Mouse (Mus musculus): ENCODE data around the gene Trp53.

Gene Trp53

DNA sequence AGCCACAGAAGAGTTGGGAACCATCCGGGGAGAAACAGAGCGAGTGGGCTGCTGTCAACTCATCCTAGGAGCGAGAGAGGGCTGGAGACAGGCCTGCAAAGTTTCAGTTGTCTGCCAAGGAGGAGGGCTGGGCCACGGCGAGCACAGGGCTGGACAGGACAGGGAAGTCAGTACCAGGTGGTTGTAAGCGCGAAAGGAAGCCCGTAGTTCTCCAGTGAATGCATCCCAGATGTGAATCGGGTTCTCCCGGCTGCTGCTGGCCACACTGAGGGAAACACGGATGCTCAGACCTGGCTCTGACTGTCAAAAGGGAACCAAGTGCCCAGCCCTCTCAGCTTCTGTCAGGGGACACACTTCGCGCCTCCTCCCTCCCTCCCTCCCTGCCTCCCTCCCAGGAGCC lies 16.8 kb upstream of the Trp53 start:
- DNase-seq = no peak

DNA sequence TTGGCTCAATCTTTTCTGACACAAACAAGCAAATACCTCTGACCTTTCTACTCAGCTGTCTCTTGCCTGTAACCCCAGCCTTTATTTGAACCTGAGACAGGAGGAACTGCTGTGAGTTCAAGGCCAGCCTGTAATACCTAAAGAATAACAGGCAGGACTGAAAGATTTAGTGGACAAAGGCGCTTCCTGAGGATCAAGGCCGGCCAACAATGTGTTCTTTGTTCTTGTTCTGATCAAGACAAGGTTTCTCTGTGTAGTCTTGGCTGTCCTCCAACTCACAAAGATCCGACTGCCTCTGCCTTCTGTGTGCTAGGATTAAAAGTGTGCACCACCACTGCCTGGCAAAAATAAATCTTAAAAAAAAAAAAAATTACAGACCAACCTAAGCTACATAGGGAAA lies 15.8 kb upstream of the Trp53 start:
- no peak for DNase-seq

DNA sequence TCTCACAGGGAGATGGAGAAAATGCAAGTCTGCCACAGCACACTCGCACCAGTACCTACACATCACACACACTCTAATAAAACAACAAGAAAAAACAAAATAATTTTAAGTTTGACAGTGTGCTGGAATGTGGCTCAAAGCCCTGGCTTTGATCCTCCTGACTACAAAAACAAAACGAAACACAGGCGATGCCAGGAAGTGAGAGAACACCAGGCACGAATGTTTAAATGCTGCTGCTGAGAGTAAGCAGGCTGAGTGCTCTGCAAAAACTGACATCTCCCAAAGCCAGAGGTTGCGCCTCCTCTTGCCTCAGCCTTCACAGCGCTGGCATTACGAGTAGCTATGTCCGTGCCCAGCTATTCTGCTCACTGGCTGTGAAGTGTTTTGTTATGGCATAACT lies 15.0 kb upstream of the Trp53 start:
- no peak for DNase-seq

DNA sequence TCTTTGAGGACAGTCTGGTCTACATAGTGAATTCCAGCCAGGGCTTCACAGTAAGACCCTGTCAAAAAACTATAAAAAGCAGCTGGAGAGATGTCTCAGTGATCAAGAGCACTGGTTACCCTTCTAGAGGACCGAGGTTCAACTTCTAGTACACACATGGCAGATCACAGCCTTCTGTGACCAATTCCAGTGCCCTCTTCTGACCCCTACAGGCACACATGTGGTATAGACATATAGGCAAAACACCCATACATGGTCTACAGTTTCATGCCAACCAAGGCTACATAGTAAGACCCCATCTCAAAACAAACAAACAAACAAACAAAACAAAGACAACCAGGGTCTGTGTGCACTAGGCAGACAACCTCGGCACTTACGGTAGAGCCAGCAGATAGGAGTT lies 4.9 kb upstream of the Trp53 start:
- no peak for DNase-seq

DNA sequence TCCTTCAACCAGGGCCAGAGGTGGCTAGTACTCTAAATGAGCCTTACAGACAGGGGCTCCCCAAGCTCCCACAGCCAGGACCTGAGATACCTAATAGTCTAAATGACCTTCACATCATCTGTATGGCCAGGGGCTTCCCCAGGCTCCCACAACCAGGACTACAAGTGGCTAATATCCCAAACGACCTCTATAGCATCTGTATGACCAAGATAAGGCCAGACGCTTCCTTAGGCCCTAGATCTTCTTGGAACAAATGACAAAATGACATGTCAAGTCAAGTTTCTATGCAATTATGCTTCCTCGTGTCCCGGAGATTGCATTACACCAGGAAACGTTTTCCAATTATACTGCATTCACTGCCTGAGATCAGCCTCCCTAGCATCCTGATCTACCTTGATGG lies 3.9 kb upstream of the Trp53 start:
- no peak for DNase-seq

DNA sequence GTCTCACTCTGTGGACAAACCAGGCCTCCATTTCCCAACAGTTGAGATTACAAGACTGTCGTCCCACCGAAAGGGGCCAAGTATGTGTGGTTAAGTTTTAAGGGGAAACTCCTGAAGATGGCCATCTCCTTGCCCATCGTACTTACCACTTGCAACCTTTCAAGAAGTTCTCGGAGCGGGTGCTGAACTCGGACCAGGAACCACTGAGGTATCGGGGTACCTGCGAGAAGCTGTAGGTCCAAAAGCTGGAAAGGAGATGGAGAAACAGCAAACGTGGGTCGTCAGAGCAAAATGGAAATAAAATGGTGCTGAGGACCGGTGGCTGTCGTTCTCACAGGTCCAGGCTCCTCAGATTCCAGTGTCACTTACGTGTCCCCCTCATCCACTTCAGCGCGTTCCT lies 1.9 kb upstream of the Trp53 start:
- no peak for DNase-seq

DNA sequence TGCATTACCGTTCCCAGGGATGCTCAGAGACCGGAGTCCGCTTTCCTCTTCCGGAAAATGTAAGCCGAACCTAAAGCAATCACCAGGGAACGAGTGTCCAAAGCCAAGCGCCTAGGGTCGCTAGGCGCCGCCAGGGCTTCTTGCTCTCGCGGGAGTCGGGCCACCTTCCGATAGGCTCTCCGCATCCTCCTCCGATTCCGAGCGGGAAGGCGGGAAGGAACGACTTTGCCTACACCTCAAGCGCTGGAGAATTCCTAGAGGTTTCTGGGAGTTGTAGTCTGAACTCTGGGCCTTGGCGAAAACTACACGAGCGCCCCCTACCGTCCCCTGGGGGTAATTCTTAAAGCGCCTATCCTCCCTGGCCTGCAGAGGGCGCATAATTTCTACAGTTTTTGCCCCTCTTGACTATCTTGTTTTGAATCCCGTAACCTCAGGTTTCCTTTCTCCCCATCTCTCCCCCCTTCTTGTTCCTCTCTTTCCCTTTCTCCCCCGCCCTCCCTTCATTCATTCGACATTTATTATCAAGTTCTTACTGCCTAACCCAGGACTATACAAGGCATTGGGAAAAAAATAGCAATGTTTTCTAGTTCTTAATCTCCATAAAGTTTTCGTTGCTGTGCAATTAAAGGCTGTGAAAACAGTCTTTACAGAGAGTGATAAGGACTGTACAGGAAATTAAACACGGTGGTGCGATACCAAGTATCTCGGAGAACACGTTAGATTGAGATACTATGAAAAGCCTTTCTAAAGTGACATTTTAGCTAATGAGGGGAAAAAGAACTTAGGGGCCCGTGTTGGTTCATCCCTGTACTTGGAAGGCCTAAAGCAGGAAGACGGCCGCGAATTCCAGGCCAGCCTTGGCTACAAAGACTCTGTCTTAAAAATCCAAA lies 786 bp upstream of the Trp53 start:
- DNase-seq = peak; percentile 93

DNA sequence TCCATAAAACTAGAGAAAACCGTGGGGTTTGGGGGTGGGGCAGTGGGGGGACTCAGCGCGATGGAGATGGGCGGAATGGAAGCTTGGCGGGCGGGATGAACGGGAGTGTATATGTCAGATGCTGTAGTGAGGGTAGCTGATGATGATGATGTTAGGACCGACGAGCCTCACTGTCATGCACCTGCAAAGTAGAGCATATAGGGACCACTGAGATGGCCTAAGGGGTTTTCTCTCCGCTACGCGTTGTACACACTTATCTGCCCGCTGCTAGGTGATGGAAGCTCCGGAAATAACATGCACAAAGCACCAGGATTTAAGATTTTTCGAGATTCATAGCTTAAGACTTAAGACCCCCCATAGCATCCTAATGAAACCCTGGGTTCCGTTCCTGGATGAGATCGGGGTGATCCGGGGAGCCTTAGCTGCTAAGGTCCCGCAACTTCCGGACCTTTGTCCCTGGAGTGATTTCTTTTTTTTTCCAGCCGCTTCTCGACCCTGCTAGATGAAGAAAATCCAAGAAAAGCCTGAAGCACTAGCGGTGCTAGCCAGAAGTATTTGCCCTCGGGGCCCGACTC lies 500 bp downstream of the Trp53 start:
- no peak for DNase-seq

DNA sequence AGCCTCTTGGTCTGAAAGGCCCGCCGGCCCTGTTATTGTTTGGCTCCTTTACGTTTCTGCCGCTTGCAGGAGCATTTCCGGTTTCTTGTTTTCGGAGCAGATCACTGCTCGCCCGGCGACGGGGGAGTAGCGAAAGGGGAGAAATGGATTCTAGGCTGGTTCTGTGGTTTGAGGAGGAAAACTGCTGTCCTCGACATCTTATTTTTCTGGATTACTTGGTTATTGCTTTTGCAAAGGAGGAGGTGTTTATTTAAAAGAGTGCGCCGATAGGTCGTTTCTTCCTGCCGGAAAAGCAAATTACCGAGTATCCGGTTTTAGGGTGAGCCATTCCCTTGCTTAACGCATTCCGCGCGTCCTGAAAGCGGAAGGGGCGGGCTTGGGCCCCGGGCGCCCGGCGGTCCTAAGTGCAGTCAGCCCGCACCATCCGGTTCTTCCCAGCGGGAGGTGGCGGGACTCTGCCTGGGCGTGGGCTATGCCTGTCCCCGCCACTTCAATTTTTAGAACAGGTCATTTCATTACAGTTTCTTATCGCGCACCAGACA lies 1.1 kb downstream of the Trp53 start:
- DNase-seq = peak; percentile 87

DNA sequence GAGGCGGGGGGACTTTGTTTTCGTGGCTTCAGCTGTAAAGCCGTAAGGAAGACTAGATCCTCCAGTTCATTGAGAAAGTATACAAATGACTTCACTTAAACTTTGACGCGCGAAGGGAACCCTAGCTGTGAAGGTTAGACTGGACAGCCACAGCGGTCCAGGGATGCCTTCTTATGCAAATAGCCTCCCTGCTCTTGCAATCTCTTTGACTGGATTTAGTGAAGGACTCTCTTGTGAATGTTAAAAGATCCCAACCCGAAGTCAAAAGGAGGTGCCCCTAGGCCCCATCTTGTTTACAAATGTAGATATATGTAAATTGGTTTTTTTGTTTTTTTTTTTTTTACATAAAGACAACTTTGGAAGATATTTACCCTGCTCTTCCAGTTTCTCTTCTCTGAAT lies 1.7 kb downstream of the Trp53 start:
- no peak for DNase-seq

DNA sequence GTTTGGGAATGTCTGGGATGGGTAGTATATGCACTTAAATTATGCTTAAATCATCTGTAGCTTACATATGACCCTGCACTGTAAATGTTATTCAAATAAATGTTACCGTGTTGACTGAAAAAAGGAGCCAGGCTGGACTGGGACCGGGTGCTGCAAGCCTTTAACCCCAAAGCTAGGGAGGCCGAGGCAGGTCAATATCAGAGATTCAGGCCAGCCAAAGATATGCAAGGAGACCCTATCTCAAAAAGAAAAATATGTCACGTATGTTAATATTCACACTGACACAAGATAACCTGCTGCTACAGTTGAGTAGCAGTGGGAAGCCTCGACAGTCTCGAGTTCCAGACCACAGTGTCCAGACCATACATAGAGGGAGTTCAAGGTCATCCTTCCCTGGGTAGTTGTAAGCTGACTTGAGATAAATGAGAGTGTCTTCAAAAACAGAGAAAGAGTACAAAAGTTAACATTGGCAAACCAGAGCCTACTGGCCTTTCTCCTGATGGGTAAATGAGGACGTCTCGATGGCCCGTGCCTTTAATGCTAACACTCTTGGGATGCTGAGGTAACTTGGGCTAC lies 2.2 kb downstream of the Trp53 start:
- DNase-seq = no peak

DNA sequence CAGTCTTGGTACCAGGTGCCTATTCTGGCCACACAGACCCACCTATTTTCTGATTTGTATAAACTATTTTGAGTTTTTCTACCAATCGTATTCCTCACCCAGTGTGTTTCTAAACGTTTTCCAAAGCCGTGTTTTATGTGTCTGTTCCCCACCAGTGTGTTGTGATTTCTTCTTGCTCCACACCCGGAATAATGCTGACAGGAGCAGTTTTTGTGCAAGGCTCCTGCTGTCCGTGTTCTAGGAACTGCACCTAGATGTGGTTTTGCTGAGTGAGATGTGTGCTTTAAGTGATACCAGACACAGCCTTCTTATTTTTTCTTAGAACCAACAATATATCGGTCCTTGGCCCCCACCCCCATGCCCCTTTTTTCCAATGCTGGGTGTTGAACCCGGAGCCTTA lies 3.8 kb downstream of the Trp53 start:
- DNase-seq = no peak

DNA sequence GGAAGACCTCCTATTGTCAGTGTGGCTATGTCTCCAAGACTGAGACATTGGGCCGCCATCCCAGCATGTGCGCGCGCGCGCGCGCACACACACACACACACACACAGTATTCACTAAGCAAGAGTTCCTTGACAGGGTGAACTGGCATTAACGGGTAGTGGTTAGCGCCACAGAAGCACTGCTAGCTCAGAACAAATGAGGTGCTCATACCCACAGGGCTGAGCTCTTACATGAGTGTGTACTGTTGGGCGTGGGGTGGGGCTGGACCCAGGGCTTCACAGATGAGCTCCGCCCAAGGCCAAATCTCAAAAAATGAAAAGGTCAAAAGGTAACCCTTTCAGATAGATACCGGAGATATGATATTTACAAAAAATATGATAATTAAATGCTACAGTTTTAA lies 4.8 kb downstream of the Trp53 start:
- DNase-seq = no peak

DNA sequence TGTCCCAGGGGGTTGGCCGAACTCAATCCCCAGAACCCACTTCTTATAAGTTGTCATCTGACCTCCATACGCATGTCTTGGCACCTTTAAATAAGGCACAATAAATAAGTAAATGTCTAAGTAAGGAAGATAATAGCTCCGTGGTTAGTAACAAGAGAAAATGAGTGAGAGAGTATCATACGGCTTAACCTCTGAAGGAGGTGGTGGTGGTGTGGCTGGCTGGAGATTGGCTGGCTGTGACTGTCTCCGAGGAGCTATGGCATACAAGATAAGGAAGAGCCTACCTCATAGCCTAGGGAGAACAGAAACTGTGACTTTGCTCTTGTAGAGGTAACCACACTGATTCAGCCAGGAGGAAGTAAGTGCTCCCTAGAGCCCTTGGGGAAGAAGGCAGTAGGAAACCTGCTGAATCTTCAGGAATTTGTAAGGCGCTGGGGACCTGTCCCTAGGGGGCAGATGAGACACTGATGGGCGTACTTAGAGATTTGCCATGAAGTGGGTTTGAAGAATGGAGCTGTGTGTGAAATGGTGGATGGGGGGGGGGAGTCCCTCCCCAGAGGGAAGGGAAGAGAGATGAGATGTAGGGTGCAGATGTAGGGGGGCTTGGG lies 5.7 kb downstream of the Trp53 start:
- no peak for DNase-seq

DNA sequence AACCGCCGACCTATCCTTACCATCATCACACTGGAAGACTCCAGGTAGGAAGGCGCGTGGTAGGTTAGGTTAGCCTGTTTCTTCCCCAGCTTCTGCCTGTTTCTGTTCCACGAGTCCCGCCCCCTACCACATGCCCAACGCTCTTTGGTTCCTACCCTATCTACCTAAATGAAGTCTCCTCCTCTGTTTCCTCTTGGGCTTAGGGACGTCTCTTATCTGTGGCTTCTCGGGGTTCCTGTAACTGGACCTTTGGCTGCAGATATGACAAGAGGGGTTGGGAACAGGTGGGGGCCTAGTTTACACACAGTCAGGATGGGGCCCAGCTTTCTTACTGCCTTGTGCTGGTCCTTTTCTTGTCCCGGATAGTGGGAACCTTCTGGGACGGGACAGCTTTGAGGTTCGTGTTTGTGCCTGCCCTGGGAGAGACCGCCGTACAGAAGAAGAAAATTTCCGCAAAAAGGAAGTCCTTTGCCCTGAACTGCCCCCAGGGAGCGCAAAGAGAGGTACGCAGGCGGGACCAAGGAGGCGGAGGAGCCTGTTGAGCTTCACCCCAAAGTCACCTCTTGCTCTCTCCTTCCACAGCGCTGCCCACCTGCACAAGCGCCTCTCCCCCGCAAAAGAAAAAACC lies 9.2 kb downstream of the Trp53 start:
- DNase-seq = no peak

DNA sequence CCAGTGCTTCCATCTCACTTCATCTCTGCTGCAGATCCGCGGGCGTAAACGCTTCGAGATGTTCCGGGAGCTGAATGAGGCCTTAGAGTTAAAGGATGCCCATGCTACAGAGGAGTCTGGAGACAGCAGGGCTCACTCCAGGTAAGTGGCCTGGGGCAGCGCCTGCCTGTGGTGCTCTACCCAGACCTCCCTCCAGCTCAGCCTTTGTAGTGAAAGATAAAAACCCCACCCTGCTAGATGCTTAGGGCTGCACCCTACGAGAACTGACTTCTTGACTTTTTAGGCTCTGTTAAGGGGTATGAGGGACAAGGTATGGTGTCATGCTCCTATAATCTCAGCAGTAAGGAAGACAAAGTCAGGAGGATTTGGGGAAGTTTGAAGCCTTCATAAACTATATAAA lies 10.5 kb downstream of the Trp53 start:
- DNase-seq = no peak

DNA sequence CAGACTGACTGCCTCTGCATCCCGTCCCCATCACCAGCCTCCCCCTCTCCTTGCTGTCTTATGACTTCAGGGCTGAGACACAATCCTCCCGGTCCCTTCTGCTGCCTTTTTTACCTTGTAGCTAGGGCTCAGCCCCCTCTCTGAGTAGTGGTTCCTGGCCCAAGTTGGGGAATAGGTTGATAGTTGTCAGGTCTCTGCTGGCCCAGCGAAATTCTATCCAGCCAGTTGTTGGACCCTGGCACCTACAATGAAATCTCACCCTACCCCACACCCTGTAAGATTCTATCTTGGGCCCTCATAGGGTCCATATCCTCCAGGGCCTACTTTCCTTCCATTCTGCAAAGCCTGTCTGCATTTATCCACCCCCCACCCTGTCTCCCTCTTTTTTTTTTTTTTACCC lies 11.3 kb downstream of the Trp53 start:
- no peak for DNase-seq

DNA sequence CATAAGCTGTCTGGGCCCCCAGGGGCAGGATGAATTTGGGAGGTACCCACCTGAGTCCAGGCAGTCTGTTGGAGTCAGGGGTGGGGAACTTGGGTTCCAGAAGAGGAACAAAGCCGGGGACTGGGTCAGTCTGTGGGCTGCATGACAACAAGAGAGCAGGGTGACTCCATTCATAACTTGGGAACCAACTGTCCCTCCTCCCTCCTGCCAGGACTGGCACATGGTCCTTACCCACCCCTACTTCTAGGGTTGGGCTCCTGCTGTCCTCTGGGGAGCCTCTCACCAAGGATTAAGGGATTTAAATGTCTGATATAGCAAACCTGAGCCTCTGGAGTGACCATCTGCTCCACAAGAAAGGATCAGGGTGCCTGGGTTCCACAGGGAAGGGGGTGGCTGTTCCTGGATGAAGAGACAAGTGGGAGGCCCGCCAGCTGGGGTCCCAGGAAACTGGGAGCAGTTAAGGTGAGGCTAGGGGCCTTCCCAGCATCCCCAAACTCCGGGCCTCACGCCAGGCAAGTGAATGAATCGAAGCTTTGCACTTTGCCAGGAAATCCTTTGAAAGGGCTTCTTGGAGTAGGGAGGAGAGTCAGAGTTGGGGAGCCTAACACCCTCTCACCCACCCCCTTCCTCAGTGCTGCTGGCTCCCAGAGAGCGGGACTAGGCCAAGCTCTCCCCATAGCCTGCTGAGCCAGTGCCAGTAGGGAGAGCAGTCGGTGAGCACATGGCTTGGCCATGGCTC lies 11.9 kb downstream of the Trp53 start:
- peak; percentile 78 for DNase-seq

DNA sequence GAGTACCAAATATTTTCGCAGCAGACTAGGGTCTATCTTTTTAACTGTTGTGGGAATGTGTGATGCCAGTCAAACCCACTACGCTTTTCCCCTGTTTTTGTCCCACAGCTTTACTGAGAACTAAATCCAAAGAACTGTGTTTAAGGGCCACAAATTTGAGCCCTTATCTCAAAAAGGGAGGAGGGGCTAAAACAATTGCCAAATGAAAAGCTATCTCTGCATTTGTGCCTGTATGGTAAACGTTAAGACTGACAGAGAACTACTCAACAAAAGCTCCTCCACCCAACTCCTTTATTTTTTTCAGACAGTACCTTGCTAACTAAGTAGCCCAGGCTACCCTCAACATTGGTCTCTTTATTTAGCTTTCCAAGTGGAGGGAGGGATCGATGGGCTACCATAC lies 12.6 kb downstream of the Trp53 start:
- no peak for DNase-seq

DNA sequence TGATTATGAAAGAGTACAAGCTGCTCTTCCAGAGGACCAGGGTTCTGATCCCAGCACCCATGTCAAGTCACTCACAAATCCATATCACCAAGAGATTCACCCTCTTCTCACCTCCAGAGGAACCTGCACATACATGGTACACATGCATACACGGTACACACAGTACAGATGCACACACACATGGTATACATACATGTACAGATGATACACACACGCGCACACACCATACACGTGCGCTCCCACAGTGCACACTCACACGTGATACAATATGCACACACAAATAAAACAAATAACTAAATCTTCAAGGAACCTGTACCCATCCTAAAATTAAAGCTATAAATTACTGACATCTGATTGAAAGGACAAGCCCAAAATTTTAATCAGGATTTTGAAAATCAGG lies 14.7 kb downstream of the Trp53 start:
- DNase-seq = no peak

DNA sequence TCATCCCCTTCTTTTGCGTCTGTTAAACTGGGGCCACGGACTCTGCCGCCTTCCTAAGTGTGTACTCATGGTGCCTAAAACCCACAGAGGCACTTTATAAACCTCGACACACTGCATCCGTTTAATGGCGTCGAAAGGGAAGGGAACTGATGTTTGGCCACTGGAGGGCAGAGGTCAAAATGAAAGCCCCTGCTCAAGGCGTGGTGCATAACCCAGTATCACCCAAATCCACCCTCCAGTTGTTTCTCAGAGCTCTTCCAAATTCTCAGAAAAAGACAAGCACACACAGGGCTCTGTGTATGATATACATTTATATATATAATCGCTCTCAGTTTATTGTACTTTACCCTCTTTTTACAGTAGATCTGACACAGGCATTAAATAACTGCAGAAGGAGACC lies 19.3 kb downstream of the Trp53 start:
- DNase-seq = no peak

DNA sequence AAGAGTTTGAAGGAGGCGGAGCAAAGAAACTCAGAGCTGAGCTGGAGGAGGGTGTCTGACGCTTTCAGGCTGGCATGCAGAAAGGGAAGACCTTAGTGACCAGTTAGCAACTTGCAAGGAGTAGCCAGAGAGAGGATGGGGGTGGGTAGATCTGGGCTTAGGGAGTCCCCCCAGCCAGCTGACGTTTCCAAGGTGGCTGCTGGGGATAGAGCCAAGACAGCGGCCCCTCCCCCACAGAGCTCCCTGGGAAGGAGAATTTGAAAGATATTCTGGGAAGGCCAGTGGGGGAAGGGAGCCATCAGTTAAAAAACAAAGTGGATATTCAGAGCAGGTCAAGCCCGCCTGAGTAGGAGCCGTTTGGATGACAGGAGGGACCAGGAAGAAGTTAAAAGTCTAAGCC lies 19.9 kb downstream of the Trp53 start:
- peak; percentile 82 for DNase-seq

DNA sequence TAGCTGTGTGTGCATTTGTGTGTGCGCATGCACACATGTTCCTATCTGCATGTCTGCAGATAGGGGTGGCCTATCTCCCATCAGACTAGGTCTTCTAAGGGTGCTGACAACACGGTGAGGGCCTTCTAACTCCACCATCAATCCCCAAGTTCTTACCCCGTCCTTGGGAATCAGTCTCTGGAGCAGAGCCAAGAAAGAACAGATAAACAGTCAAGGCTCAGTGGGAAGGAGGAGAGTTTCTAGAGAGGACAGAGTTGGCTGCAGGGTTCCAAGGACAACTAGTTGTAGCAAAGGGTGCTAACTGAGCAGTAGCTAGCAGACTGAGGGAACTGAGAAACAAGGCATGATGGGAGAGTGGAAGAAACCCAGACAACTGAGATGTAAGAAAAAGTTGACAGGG lies 21.6 kb downstream of the Trp53 start:
- DNase-seq = no peak
